In genomic region chr4:149457831-149458430, GRCm38 (mm10) we compare ENCODE assay signal across 15 mouse cellular contexts. TPM values are rescaled to one million over a fixed set of nuclear protein-coding genes. Genes with fewer than 3 reads are reported as not detected.
A peak's percentile ranks its signal among the peaks of the same experiment; 100 is the strongest.
DNase-seq lines count a peak whose midpoint lies in the region; ATAC-seq and TF ChIP-seq lines count a peak whose summit lies in the region.
"Had no signal": no experiment of that assay in that cellular context is flagged by ENCODE, and none has a peak within 500 bp of the region (broad histone marks: within the 10 kb centered on the region; RNA-seq: fewer than 3 reads in every experiment).

No protein-coding gene starts in this region.

- 74% methylated on average over 6 of the region's 6 CpGs for WGBS in kidney, embryonic 15.5 days
- WGBS in midbrain, embryonic 13.5 days = 82% methylated on average over 6 of the region's 6 CpGs

- no peaks in the 10 kb centered on the region for H3K79me3 ChIP-seq in C2C12 (ENCODE audit: low read depth)

- no peaks in the 10 kb centered on the region for H3K79me2 ChIP-seq in C2C12 (ENCODE audit: control insufficient read depth, insufficient read depth)

- H3K9ac ChIP-seq in kidney, embryonic 15.5 days = no peak overlapping the region
- no peak overlapping the region for H3K9ac ChIP-seq in midbrain, embryonic 13.5 days (replicated peaks)
- H3K9ac ChIP-seq: liver, embryonic 15.5 days had no signal

- H3K27ac ChIP-seq in kidney, embryonic 15.5 days = no peak overlapping the region
- H3K27ac ChIP-seq in midbrain, embryonic 13.5 days = no peak overlapping the region
- H3K27ac ChIP-seq: hindbrain, postnatal 0 days; left cerebral cortex, adult 2 months; liver, embryonic 15.5 days had no signal

- H3K4me3 ChIP-seq in kidney, embryonic 15.5 days (replicated peaks) = no peak overlapping the region
- no peak overlapping the region for H3K4me3 ChIP-seq in C2C12 (ENCODE audit: insufficient read depth, poor library complexity, severe bottlenecking)
- H3K4me3 ChIP-seq in midbrain, embryonic 13.5 days (replicated peaks) = no peak overlapping the region
- H3K4me3 ChIP-seq: left cerebral cortex, adult 2 months; liver, embryonic 15.5 days had no signal

- H3K4me1 ChIP-seq in kidney, embryonic 15.5 days = 0 out of 2 replicates have a peak, but pooled peaks cover 3% of the 10 kb centered on the region
- H3K4me1 ChIP-seq in midbrain, embryonic 13.5 days (replicated peaks) = peaks cover 5% of the 10 kb centered on the region; the same call in 1 of the 2 replicates
- H3K4me1 ChIP-seq: liver, embryonic 15.5 days had no signal

- peak; percentile 47 for DNase-seq in kidney, adult 11 months
- DNase-seq in adrenal gland, postnatal 25 days = peak; percentile 77
- DNase-seq in heart, postnatal 36 days = peak; percentile 67 to 75
- DNase-seq in frontal cortex, adult 2 months (ENCODE audit: extremely low spot score in 1 of 2, low spot score in 1 of 2) = no peak
- no peak for DNase-seq in left cerebral cortex, postnatal 4 days
- DNase-seq: cerebellum, adult 9-10 months had no signal

- no peaks in the 10 kb centered on the region for H3K27me3 ChIP-seq in kidney, embryonic 15.5 days
- no peaks in the 10 kb centered on the region for H3K27me3 ChIP-seq in C2C12 (ENCODE audit: control insufficient read depth, insufficient read depth, insufficient read length)
- H3K27me3 ChIP-seq in midbrain, embryonic 13.5 days = no peaks in the 10 kb centered on the region
- H3K27me3 ChIP-seq: CH12.LX; liver, embryonic 15.5 days had no signal

- no peaks in the 10 kb centered on the region for H3K36me3 ChIP-seq in kidney, embryonic 15.5 days
- H3K36me3 ChIP-seq in C2C12 (ENCODE audit: control insufficient read depth, insufficient read depth) = no peaks in the 10 kb centered on the region
- H3K36me3 ChIP-seq in midbrain, embryonic 13.5 days = no peaks in the 10 kb centered on the region
- H3K36me3 ChIP-seq: liver, embryonic 15.5 days had no signal

- no peak for TF ChIP-seq CTCF in C2C12 (IDR thresholded peaks at IDR 0.05; ENCODE audit: control insufficient read depth, insufficient read depth, insufficient read length)

- H3K4me2 ChIP-seq in kidney, embryonic 15.5 days = no peak overlapping the region
- no peak overlapping the region for H3K4me2 ChIP-seq in midbrain, embryonic 13.5 days (replicated peaks)
- H3K4me2 ChIP-seq: liver, embryonic 15.5 days had no signal

- H3ac ChIP-seq in C2C12 (ENCODE audit: control insufficient read depth, insufficient read length, low read depth) = no peak overlapping the region

- H3K9me3 ChIP-seq in kidney, embryonic 15.5 days (replicated peaks) = no peaks in the 10 kb centered on the region
- H3K9me3 ChIP-seq in midbrain, embryonic 13.5 days = no peaks in the 10 kb centered on the region
- H3K9me3 ChIP-seq: liver, embryonic 15.5 days had no signal

- ATAC-seq in kidney, embryonic 15.5 days (replicated peaks; ENCODE audit: low FRiP score) = no peak
- no peak for ATAC-seq in midbrain, embryonic 13.5 days
- ATAC-seq: hindbrain, postnatal 0 days had no signal

- intact Hi-C loops in heart, postnatal 36 days (cut with DNase I) = loop anchor here (5.0 kb wide), 1 partner anchor 69 kb away; no protein-coding TSS in a partner anchor
- intact Hi-C loops in left cerebral cortex, postnatal 4 days (cut with DNase I) = no loop called here

TF ChIP-seq in C2C12, 6 proteins besides CTCF, POLR2A, EP300 and RAD21:
- TF ChIP-seq FOSL1 (IDR thresholded peaks at IDR 0.05; ENCODE audit: insufficient read depth, low read length, poor library complexity, severe bottlenecking) (no peak), MYOG (IDR thresholded peaks at IDR 0.05; ENCODE audit: control insufficient read depth, extremely low read depth, insufficient read length) (no peak), CEBPB (IDR thresholded peaks at IDR 0.05; ENCODE audit: low read depth) (no peak), MAX (IDR thresholded peaks at IDR 0.05) (no peak), MYOD1 (IDR thresholded peaks at IDR 0.05; ENCODE audit: control insufficient read depth, insufficient read length, low read depth) (no peak), USF1 (IDR thresholded peaks at IDR 0.05; ENCODE audit: low read depth) (peak; percentile 1)

RNA-seq across cellular contexts. Expression of gene Rbp7, which starts 3.2 kb away (rescaled TPM):
- 0.77 and 0.90 TPM in 2 replicates for polyA plus RNA-seq in kidney, embryonic 15.5 days (2015; fragmentation: Nextera tagmentation; extraction: Ambion mirVana)
- polyA plus RNA-seq in C2C12 (2012; fragmentation: generic; extraction: Trizol) = not detected
- total RNA-seq in adrenal gland, postnatal 25 days (2021) = 7.0 and 13.4 TPM in 2 replicates
- total RNA-seq in heart, postnatal 36 days (2021) = 10 to 100 TPM; 76.3 to 81.1 TPM
- 0.67 and 0.82 TPM in 2 replicates for polyA plus RNA-seq in frontal cortex, adult 2 months (2012; rRNA removed)
- polyA plus RNA-seq in midbrain, embryonic 13.5 days (2015; fragmentation: Nextera tagmentation; extraction: Ambion mirVana) = not detected in 2 replicates
- not detected for total RNA-seq in left cerebral cortex, postnatal 4 days (2021)
- total RNA-seq: CH12.LX; hindbrain, postnatal 0 days; left cerebral cortex, adult 2 months; midbrain, postnatal 0 days had no signal
- polyA plus RNA-seq: hindbrain, postnatal 0 days; liver, embryonic 15.5 days had no signal

RNA-seq across cellular contexts. Expression of gene Tmem274, which starts 19.2 kb away (rescaled TPM):
- polyA plus RNA-seq in kidney, embryonic 15.5 days (2015; fragmentation: Nextera tagmentation; extraction: Ambion mirVana) = 0.45 TPM in 1 of 2 replicates, not detected in the other
- not detected for polyA plus RNA-seq in C2C12 (2012; fragmentation: generic; extraction: Trizol)
- total RNA-seq in adrenal gland, postnatal 25 days (2021) = not detected in 2 replicates
- total RNA-seq in heart, postnatal 36 days (2021) = not detected
- not detected in 2 replicates for polyA plus RNA-seq in frontal cortex, adult 2 months (2012; rRNA removed)
- 0.65 TPM in 1 of 2 replicates, not detected in the other for polyA plus RNA-seq in midbrain, embryonic 13.5 days (2015; fragmentation: Nextera tagmentation; extraction: Ambion mirVana)
- total RNA-seq in left cerebral cortex, postnatal 4 days (2021) = not detected
- total RNA-seq: CH12.LX; hindbrain, postnatal 0 days; left cerebral cortex, adult 2 months; midbrain, postnatal 0 days had no signal
- polyA plus RNA-seq: hindbrain, postnatal 0 days; liver, embryonic 15.5 days; midbrain, postnatal 0 days; stomach, embryonic 14.5 days had no signal

RNA-seq across cellular contexts. Expression of gene Nmnat1, which starts 27.1 kb away (rescaled TPM):
- polyA plus RNA-seq in kidney, embryonic 15.5 days (2015; fragmentation: Nextera tagmentation; extraction: Ambion mirVana) = 13.7 TPM in 2 replicates
- polyA plus RNA-seq in C2C12 (2012; fragmentation: generic; extraction: Trizol) = 8.8 TPM
- 12.2 and 17.1 TPM in 2 replicates for total RNA-seq in adrenal gland, postnatal 25 days (2021)
- 10 to 100 TPM; 29.5 to 30.7 TPM for total RNA-seq in heart, postnatal 36 days (2021)
- polyA plus RNA-seq in frontal cortex, adult 2 months (2012; rRNA removed) = 8.1 and 8.4 TPM in 2 replicates
- polyA plus RNA-seq in midbrain, embryonic 13.5 days (2015; fragmentation: Nextera tagmentation; extraction: Ambion mirVana) = 9.8 and 12.5 TPM in 2 replicates
- total RNA-seq in left cerebral cortex, postnatal 4 days (2021) = 1 to 10 TPM; 5.9 to 6.0 TPM

RNA-seq across cellular contexts. Expression of gene Lzic, which starts 27.1 kb away (rescaled TPM):
- polyA plus RNA-seq in kidney, embryonic 15.5 days (2015; fragmentation: Nextera tagmentation; extraction: Ambion mirVana) = 47.1 and 49.3 TPM in 2 replicates
- polyA plus RNA-seq in C2C12 (2012; fragmentation: generic; extraction: Trizol) = 44.7 TPM
- total RNA-seq in adrenal gland, postnatal 25 days (2021) = 25.8 and 26.5 TPM in 2 replicates
- total RNA-seq in heart, postnatal 36 days (2021) = 10 to 100 TPM; 57.5 to 69.1 TPM
- polyA plus RNA-seq in frontal cortex, adult 2 months (2012; rRNA removed) = 16.0 and 16.7 TPM in 2 replicates
- polyA plus RNA-seq in midbrain, embryonic 13.5 days (2015; fragmentation: Nextera tagmentation; extraction: Ambion mirVana) = 45.5 and 50.8 TPM in 2 replicates
- total RNA-seq in left cerebral cortex, postnatal 4 days (2021) = 10 to 100 TPM; 63.7 to 66.2 TPM

RNA-seq across cellular contexts. Expression of gene Ube4b, which starts 31.4 kb away (rescaled TPM):
- 48.1 and 49.6 TPM in 2 replicates for polyA plus RNA-seq in kidney, embryonic 15.5 days (2015; fragmentation: Nextera tagmentation; extraction: Ambion mirVana)
- polyA plus RNA-seq in C2C12 (2012; fragmentation: generic; extraction: Trizol) = 51.6 TPM
- 105 and 111 TPM in 2 replicates for total RNA-seq in adrenal gland, postnatal 25 days (2021)
- total RNA-seq in heart, postnatal 36 days (2021) = 10 to 100 TPM; 48.6 to 50.6 TPM
- polyA plus RNA-seq in frontal cortex, adult 2 months (2012; rRNA removed) = 95.4 and 101 TPM in 2 replicates
- polyA plus RNA-seq in midbrain, embryonic 13.5 days (2015; fragmentation: Nextera tagmentation; extraction: Ambion mirVana) = 56.5 and 65.4 TPM in 2 replicates
- 100 to 1,000 TPM; 122 to 134 TPM for total RNA-seq in left cerebral cortex, postnatal 4 days (2021)

Comparison
In these comparisons a context has a peak if more than half of its experiments do, and no peak if none do; other contexts are left out.
1. DNase-seq: peak in kidney, adult 11 months (single experiment), adrenal gland, postnatal 25 days (single experiment) and heart, postnatal 36 days (2 of 2); none in frontal cortex, adult 2 months (0 of 2) and left cerebral cortex, postnatal 4 days (single experiment).